Mouse (Mus musculus) CH12.LX (cell line): ENCODE measurements around the gene Hoxc10. TPM values are rescaled to one million over a fixed set of nuclear protein-coding genes. Genes with fewer than 3 reads are reported as not detected.

ENCODE experiments used
- DNase-seq: peaks from one replicate; pipeline ENCODE4 v3.0.0-alpha.2; 2013; ENCODE audit errors: extremely low read depth
- H3K27ac ChIP-seq: 2 replicates; pipeline ENCODE4 v1.5.1; 2012; ENCODE audit warnings: low read depth, mild to moderate bottlenecking, control low read depth, moderate library complexity; ENCODE audit not compliant: insufficient read depth
- H3K27me3 ChIP-seq: replicated peaks from 2 replicates; pipeline ENCODE3; 2012; ENCODE audit warnings: inconsistent platforms
- H3K36me3 ChIP-seq, 2 experiments: replicated peaks in 1 of 2; 2 replicates each; pipeline versions ENCODE3 to v1.6.1; 2012; ENCODE audit warnings: inconsistent platforms in 1 of 2, low read length in 1 of 2, mild to moderate bottlenecking in 1 of 2, mixed read lengths in 1 of 2, moderate library complexity in 1 of 2; ENCODE audit not compliant: control insufficient read depth in 1 of 2, insufficient read depth in 1 of 2
- H3K4me1 ChIP-seq, 2 experiments: 2 replicates each; pipeline ENCODE4 v1.6.1; 2012; ENCODE audit warnings: inconsistent platforms in 1 of 2, moderate library complexity in 1 of 2; ENCODE audit not compliant: insufficient read depth in 2 of 2, control insufficient read depth in 1 of 2
- H3K4me2 ChIP-seq: 2 replicates; pipeline ENCODE4 v1.6.1; 2012; ENCODE audit warnings: low read depth, mild to moderate bottlenecking, control low read depth; ENCODE audit not compliant: poor library complexity, insufficient read depth, severe bottlenecking
- H3K4me3 ChIP-seq, 3 experiments: fragments of 150-350 bp in 1 of 3; sonication (generic) in 1 of 3; replicated peaks in 1 of 3; 2 replicates each; pipeline versions ENCODE3 to v1.5.1; 2011 to 2012; ENCODE audit warnings: low read depth in 2 of 3, low read length in 2 of 3, mild to moderate bottlenecking in 2 of 3, moderate library complexity in 2 of 3, control low read depth in 1 of 3, improper control_type of control experiment in 1 of 3, inconsistent platforms in 1 of 3, mixed read lengths in 1 of 3; ENCODE audit not compliant: poor library complexity in 1 of 3
- H3K79me2 ChIP-seq: replicated peaks from 2 replicates; pipeline ENCODE4 v1.6.1; 2012; ENCODE audit warnings: mild to moderate bottlenecking, moderate library complexity; ENCODE audit not compliant: control insufficient read depth, poor library complexity, insufficient read depth, severe bottlenecking; ENCODE audit errors: extremely low read depth
- H3K9ac ChIP-seq: 2 replicates; pipeline ENCODE4 v1.6.1; 2012; ENCODE audit warnings: low read depth, mild to moderate bottlenecking, control low read depth, moderate library complexity; ENCODE audit not compliant: insufficient read depth
- H3K9me3 ChIP-seq: replicated peaks from 2 replicates; pipeline ENCODE3; 2012; ENCODE audit warnings: low read length, inconsistent platforms, mixed read lengths
- BHLHE40 ChIP-seq: IDR thresholded peaks from 2 replicates; pipeline ENCODE4 v1.6.1; 2011; ENCODE audit warnings: mild to moderate bottlenecking, low read depth, low read length, improper control_type of control experiment
- CHD1 ChIP-seq: IDR thresholded peaks from 2 replicates; pipeline ENCODE4 v1.6.1; 2012; ENCODE audit warnings: low read depth, low read length, improper control_type of control experiment, inconsistent platforms
- ETS1 ChIP-seq: conservative IDR thresholded peaks from 2 replicates; pipeline ENCODE4 v1.6.1; 2012; ENCODE audit warnings: low read depth, mild to moderate bottlenecking, inconsistent platforms, low read length, improper control_type of control experiment, moderate library complexity
- GABPA ChIP-seq: IDR thresholded peaks from 2 replicates; pipeline ENCODE4 v1.6.1; 2012; ENCODE audit warnings: low read depth, low read length, improper control_type of control experiment, inconsistent platforms; ENCODE audit not compliant: insufficient replicate concordance
- IRF4 ChIP-seq: IDR thresholded peaks from 2 replicates; pipeline ENCODE4 v1.6.1; 2014; ENCODE audit warnings: low read depth, mild to moderate bottlenecking, inconsistent platforms, low read length, improper control_type of control experiment
- JUN ChIP-seq: IDR thresholded peaks from 2 replicates; pipeline ENCODE4 v1.6.1; 2011; ENCODE audit warnings: low read depth, mild to moderate bottlenecking, low read length, improper control_type of control experiment, moderate library complexity; ENCODE audit not compliant: insufficient read depth
- MAZ ChIP-seq: IDR thresholded peaks from 2 replicates; pipeline ENCODE4 v1.6.1; 2012; ENCODE audit warnings: low read depth, mild to moderate bottlenecking, inconsistent platforms, low read length, improper control_type of control experiment, moderate library complexity
- MEF2A ChIP-seq: IDR thresholded peaks from 2 replicates; pipeline ENCODE4 v1.6.1; 2014; ENCODE audit warnings: low read depth, mild to moderate bottlenecking, inconsistent platforms, low read length, improper control_type of control experiment, borderline replicate concordance
- MXI1 ChIP-seq: IDR thresholded peaks from 2 replicates; pipeline ENCODE4 v1.6.1; 2011; ENCODE audit warnings: mild to moderate bottlenecking, low read depth, low read length, improper control_type of control experiment
- MYC ChIP-seq: IDR thresholded peaks from 2 replicates; pipeline ENCODE4 v1.6.1; 2011; ENCODE audit warnings: low read depth, mild to moderate bottlenecking, improper control_type of control experiment, low read length
- POLR2AphosphoS2 ChIP-seq: IDR thresholded peaks from 2 replicates; pipeline ENCODE4 v1.6.1; 2011; ENCODE audit warnings: low read depth, low read length, improper control_type of control experiment
- RCOR1 ChIP-seq: conservative IDR thresholded peaks from 2 replicates; pipeline ENCODE4 v1.6.1; 2012; ENCODE audit warnings: low read depth, mild to moderate bottlenecking, inconsistent platforms, low read length, improper control_type of control experiment
- SIN3A ChIP-seq: IDR thresholded peaks from 2 replicates; pipeline ENCODE4 v1.6.1; 2012; ENCODE audit warnings: low read length, improper control_type of control experiment, inconsistent platforms
- SMC3 ChIP-seq: IDR thresholded peaks from 2 replicates; pipeline ENCODE4 v1.6.1; 2011; ENCODE audit warnings: low read depth, low read length, improper control_type of control experiment
- ZC3H11A ChIP-seq: IDR thresholded peaks from 2 replicates; pipeline ENCODE4 v1.6.1; 2012; ENCODE audit warnings: low read depth, mild to moderate bottlenecking, inconsistent platforms, low read length, improper control_type of control experiment
- ZNF384 ChIP-seq: IDR thresholded peaks from 2 replicates; pipeline ENCODE4 v1.6.1; 2012; ENCODE audit warnings: low read depth, low read length, improper control_type of control experiment, inconsistent platforms
- dilution Hi-C: fragments of 300-500 bp; cut with MboI; formaldehyde crosslinking; loops from 2 replicates; pipeline ENCODE4 v1.14.3; 2020; ENCODE audit warnings: low sequenced_read_pairs; ENCODE audit not compliant: extremely low pct_unique_long_range_greater_than_20kb, extremely low pct_ligation_motif_present
- in situ Hi-C: fragments of 300-500 bp; cut with MboI; formaldehyde crosslinking; loops from 3 replicates; pipeline ENCODE4 v1.14.3; 2019; ENCODE audit warnings: low sequenced_read_pairs, low pct_ligation_motif_present, low pct_unique_long_range_greater_than_20kb, mixed read lengths
- polyA plus RNA-seq: library from polyadenylated mRNA; unstranded; fragments of >175 nt; gene quantifications from 2 replicates; pipeline ENCODE4 v1.2.1, GENCODE M21; 2012; ENCODE audit warnings: low read depth; ENCODE audit not compliant: insufficient read length
- total RNA-seq, 2 experiments: library from RNA; depleted of rRNA; stranded (reverse); fragments of 300-350 nt in 1 of 2; fragments of >200 nt in 1 of 2; gene quantifications; 2 replicates each; pipeline ENCODE4 v1.2.3; 2012 to 2014

Hoxc10 gene
- total and polyA plus RNA-seq, 3 experiments, result 0.11 TPM; not detected in 2

DNA sequence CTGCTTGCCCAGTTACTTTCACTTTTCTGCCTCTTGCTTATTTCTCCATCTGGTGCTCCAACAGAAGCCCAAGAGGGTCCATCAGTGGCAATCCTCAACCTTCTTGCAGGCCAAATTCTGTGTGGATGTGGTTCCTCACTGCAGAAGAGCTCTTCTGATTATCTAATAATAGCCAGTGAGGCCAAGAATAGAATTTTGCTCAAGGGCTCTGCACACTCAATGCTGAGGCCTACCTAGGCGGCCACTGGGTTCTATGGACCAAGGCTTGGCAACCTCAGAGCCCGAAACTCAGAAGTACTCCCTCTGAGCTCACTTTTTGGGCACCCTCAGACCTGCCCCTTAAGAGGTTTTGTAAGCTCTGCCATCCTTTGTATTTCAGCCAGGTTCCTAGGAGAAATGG is 34.8 kb downstream of the Hoxc10 start:
- H3K4me2 ChIP-seq, result peak overlapping the region; percentile 27; the same call in 1 of the 2 replicates
- no peaks in the 10 kb centered on the region for H3K36me3 ChIP-seq
- peaks cover 18 to 79% of the 10 kb centered on the region in 2 experiments for H3K4me1 ChIP-seq
- dilution Hi-C loops, result no loop called here
- in situ Hi-C loops, result no loop called here
- H3K27me3 ChIP-seq, result peaks cover 3% of the 10 kb centered on the region
- no peaks in the 10 kb centered on the region for H3K79me2 ChIP-seq
- DNase-seq, result no peak
- peak overlapping the region in 1 of 3 experiments; percentile 66 for H3K4me3 ChIP-seq
- H3K9me3 ChIP-seq, result no peaks in the 10 kb centered on the region
- TF ChIP-seq ETS1, result no peak
- peak; percentile 61; the same call in 1 of the 2 replicates for TF ChIP-seq MEF2A
- H3K9ac ChIP-seq, result no peak overlapping the region
- no peak overlapping the region for H3K27ac ChIP-seq

DNA sequence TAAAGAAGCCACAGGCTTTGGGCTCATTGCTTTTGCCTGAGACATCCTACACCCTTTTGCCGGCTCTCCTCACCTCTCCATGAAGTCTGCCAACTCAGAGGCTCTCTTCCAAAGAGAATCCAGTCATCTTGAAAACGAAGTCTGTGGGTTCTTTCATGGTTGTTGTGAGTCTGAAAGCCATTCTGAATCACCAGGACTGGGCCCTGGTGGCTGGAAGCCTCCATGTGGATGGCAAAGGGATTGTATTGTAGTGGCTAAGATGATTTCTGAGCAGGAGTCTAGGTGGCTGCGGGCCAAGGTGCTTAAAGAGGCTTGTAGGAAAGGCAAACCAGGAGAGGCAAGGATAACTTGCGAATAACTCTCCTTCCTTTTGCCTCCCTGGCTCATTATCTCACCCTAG is 35.6 kb downstream of the Hoxc10 start:
- no peak for DNase-seq

DNA sequence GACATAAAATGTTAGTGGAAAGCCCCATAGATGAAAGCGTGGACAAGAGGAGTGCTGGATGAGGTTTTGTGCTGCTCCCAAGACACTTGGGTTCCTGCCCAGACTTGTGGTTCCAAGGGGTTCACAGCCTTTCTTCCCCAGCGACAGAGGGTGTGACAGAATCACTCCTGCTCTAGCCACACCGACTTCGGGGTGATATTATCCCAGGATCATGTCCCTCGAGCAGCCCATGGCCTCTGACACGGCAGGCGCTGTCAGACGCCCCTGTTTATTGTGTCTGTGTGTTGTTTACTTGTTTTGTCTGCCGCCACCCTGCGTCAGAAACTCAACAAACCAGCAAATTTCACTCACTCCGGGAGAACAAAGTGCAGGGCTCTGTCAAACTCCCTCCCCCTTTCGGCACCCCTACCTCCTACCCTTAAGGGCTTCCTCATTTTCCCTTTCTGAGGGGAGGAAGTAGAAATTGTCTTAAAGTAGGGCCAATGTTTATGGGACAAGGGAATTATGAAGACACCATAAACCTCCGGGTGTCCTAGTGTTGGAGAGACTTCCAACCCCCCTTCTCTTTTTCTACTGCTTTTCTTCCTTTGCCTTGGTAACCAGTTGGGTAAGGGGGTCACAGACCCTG is 36.3 kb downstream of the Hoxc10 start:
- peaks cover 18 to 87% of the 10 kb centered on the region in 2 experiments for H3K4me1 ChIP-seq
- no peaks in the 10 kb centered on the region for H3K79me2 ChIP-seq
- H3K9me3 ChIP-seq, result no peaks in the 10 kb centered on the region
- no peak overlapping the region for H3K4me2 ChIP-seq
- no peak overlapping the region for H3K27ac ChIP-seq
- no peak overlapping the region for H3K9ac ChIP-seq
- in situ Hi-C loops, result no loop called here
- dilution Hi-C loops, result no loop called here
- DNase-seq, result no peak
- TF ChIP-seq SMC3 (no peak), CHD1 (no peak), SIN3A (no peak), GABPA (no peak), RCOR1 (no peak), ZC3H11A (no peak), MYC (no peak), IRF4 (no peak), MEF2A (no peak), ZNF384 (no peak), BHLHE40 (no peak), POLR2AphosphoS2 (no peak), JUN (no peak), MXI1 (no peak), MAZ (no peak)
- H3K27me3 ChIP-seq, result no peaks in the 10 kb centered on the region
- H3K4me3 ChIP-seq, result peak overlapping the region in 1 of 3 experiments; percentile 5
- no peaks in the 10 kb centered on the region for H3K36me3 ChIP-seq

More for the DNA sequence above, 35.6 kb downstream of the Hoxc10 start:
- dilution Hi-C loops, result no loop called here
- in situ Hi-C loops, result no loop called here
- Histone ChIP-seq H3K27me3 (no peaks in the 10 kb centered on the region), H3K4me1 (peaks cover 18 to 87% of the 10 kb centered on the region in 2 experiments), H3K9me3 (no peaks in the 10 kb centered on the region), H3K4me2 (no peak overlapping the region), H3K4me3 (peak overlapping the region in 1 of 3 experiments; percentile 9), H3K36me3 (no peaks in the 10 kb centered on the region), H3K79me2 (no peaks in the 10 kb centered on the region), H3K9ac (no peak overlapping the region), H3K27ac (no peak overlapping the region)
- TF ChIP-seq GABPA, result no peak
